Mouse (Mus musculus): Measurements from ENCODE around the gene Defa23. TPM values are rescaled to one million over a fixed set of nuclear protein-coding genes. Genes with fewer than 3 reads are reported as not detected.
"Not testable (repeated sequence)": the region's sequence is repeated elsewhere in the genome, so short reads cannot be mapped to it uniquely, and the experiment has no call there.

The Defa23 gene
- polyA plus RNA-seq (2012; rRNA removed) = not detected in 2 replicates

GRCm38 (mm10) chr8:21054747-21055146 lies at the start of gene Defa23:
Defa23 (plus strand) TSS chr8:21055047.
- DNase-seq (ENCODE audit: low read depth) = not testable (repeated sequence)

GRCm38 (mm10) chr8:21006801-21007200 lies 48.0 kb upstream of the Defa23 start:
- DNase-seq (ENCODE audit: low read depth) = no peak

- DNase-seq (ENCODE audit: low read depth) = not testable (repeated sequence)
Observed at GRCm38 (mm10) chr8:21008578-21008977, 46.3 kb upstream of the Defa23 start.

GRCm38 (mm10) chr8:21010548-21010947 lies 44.3 kb upstream of the Defa23 start:
- not testable (repeated sequence) for DNase-seq (ENCODE audit: low read depth)

GRCm38 (mm10) chr8:21025245-21025644 lies 29.6 kb upstream of the Defa23 start, which contains the start of gene Defa21:
Defa21 (plus strand) TSS chr8:21025545.
- DNase-seq (ENCODE audit: low read depth) = not testable (repeated sequence)

- DNase-seq (ENCODE audit: low read depth) = not testable (repeated sequence)
Observed at GRCm38 (mm10) chr8:21064738-21065137, 9.9 kb downstream of the Defa23 start, which contains the start of gene Defa35. Defa35 (plus strand) TSS chr8:21065038.

- not testable (repeated sequence) for DNase-seq (ENCODE audit: low read depth)
Observed at GRCm38 (mm10) chr8:21084142-21084541, 29.3 kb downstream of the Defa23 start, which contains the start of gene Defa25. Defa25 (plus strand) TSS chr8:21084442.

GRCm38 (mm10) chr8:21093106-21093505 lies 38.3 kb downstream of the Defa23 start:
- no peak for DNase-seq (ENCODE audit: low read depth)

GRCm38 (mm10) chr8:21095950-21096349 lies 41.1 kb downstream of the Defa23 start, which contains the start of gene Gm14851:
Gm14851 (minus strand) TSS chr8:21096050.
- DNase-seq (ENCODE audit: low read depth) = not testable (repeated sequence)

Other genes with a start within 250 kb of the Defa23 start
- 1.1 and 1.3 TPM in 2 replicates for gene Defb33, start 162.4 kb upstream of the Defa23 start, polyA plus RNA-seq (2012; rRNA removed)
- 8.2 and 18.3 TPM in 2 replicates for gene Gm15056, start 152.4 kb upstream of the Defa23 start, polyA plus RNA-seq (2012; rRNA removed)
- 31.5 and 36.7 TPM in 2 replicates for gene Gm6040, start 133.0 kb upstream of the Defa23 start, polyA plus RNA-seq (2012; rRNA removed)
- 1,946 and 2,190 TPM in 2 replicates for gene AY761185, start 110.3 kb upstream of the Defa23 start, polyA plus RNA-seq (2012; rRNA removed)
- not detected in 2 replicates for gene Defa21, start 29.5 kb upstream of the Defa23 start, polyA plus RNA-seq (2012; rRNA removed)
- not detected in 2 replicates for gene Defa35, start 10.0 kb downstream of the Defa23 start, polyA plus RNA-seq (2012; rRNA removed)
- gene Defa25, start 29.4 kb downstream of the Defa23 start, polyA plus RNA-seq (2012; rRNA removed) = not detected in 2 replicates
- gene Gm14851, start 41.0 kb downstream of the Defa23 start, polyA plus RNA-seq (2012; rRNA removed) = not detected in 2 replicates
- gene Defa30, start 79.6 kb downstream of the Defa23 start, polyA plus RNA-seq (2012; rRNA removed) = not detected in 2 replicates
- not detected in 2 replicates for gene Defa22, start 107.2 kb downstream of the Defa23 start, polyA plus RNA-seq (2012; rRNA removed)
- not detected in 2 replicates for gene Defa31, start 136.6 kb downstream of the Defa23 start, polyA plus RNA-seq (2012; rRNA removed)
- not detected in 2 replicates for gene Gm15293, start 146.5 kb downstream of the Defa23 start, polyA plus RNA-seq (2012; rRNA removed)
- not detected in 2 replicates for gene Gm15292, start 194.7 kb downstream of the Defa23 start, polyA plus RNA-seq (2012; rRNA removed)